Comparison of ENCODE assay signal across 25 mouse cellular contexts in genomic region chr2:95776047-95776446, GRCm38 (mm10).
DNase-seq lines count a peak whose midpoint lies in the region; ATAC-seq and TF ChIP-seq lines count a peak whose summit lies in the region.
"Had no signal": no experiment of that assay in that cellular context is flagged by ENCODE, and none has a peak within 500 bp of the region (broad histone marks: within the 10 kb centered on the region; RNA-seq: fewer than 3 reads in every experiment).

No protein-coding gene starts in this region.

- no peak overlapping the region for H3K4me3 ChIP-seq in midbrain, embryonic 13.5 days (replicated peaks)
- H3K4me3 ChIP-seq in midbrain, embryonic 10.5 days = no peak overlapping the region
- H3K4me3 ChIP-seq in midbrain, embryonic 16.5 days (ENCODE audit: low read depth, low read length) = no peak overlapping the region
- H3K4me3 ChIP-seq in midbrain, embryonic 15.5 days = no peak overlapping the region
- H3K4me3 ChIP-seq: embryonic facial prominence, embryonic 13.5 days; embryonic facial prominence, embryonic 15.5 days; erythroblast, embryonic 14.5 days; forebrain, embryonic 10.5 days; forebrain, embryonic 13.5 days had no signal

- no peak for TF ChIP-seq CTCF in brain, embryonic 14.5 days (IDR thresholded peaks at IDR 0.05; ENCODE audit: borderline replicate concordance, extremely low read depth, insufficient read depth, insufficient read length)

- H3K4me1 ChIP-seq in midbrain, embryonic 13.5 days (replicated peaks) = 0 out of 2 replicates have a peak, but pooled peaks cover 5% of the 10 kb centered on the region
- no peaks in the 10 kb centered on the region for H3K4me1 ChIP-seq in midbrain, embryonic 10.5 days
- no peaks in the 10 kb centered on the region for H3K4me1 ChIP-seq in midbrain, embryonic 16.5 days (ENCODE audit: control insufficient read depth, insufficient read depth, low read length)
- H3K4me1 ChIP-seq in midbrain, embryonic 15.5 days = no peaks in the 10 kb centered on the region
- H3K4me1 ChIP-seq: embryonic facial prominence, embryonic 13.5 days; embryonic facial prominence, embryonic 15.5 days; forebrain, embryonic 10.5 days; forebrain, embryonic 13.5 days had no signal

- intact Hi-C loops in heart, postnatal 36 days (cut with DNase I) = no loop called here

- H3K36me3 ChIP-seq in midbrain, embryonic 13.5 days = no peaks in the 10 kb centered on the region
- no peaks in the 10 kb centered on the region for H3K36me3 ChIP-seq in midbrain, embryonic 10.5 days
- no peaks in the 10 kb centered on the region for H3K36me3 ChIP-seq in midbrain, embryonic 16.5 days (ENCODE audit: control insufficient read depth, insufficient read depth, low read length)
- no peaks in the 10 kb centered on the region for H3K36me3 ChIP-seq in midbrain, embryonic 15.5 days (replicated peaks)
- H3K36me3 ChIP-seq: embryonic facial prominence, embryonic 13.5 days; embryonic facial prominence, embryonic 15.5 days; forebrain, embryonic 10.5 days had no signal

- 60% methylated on average over 4 of the region's 4 CpGs for WGBS in midbrain, embryonic 13.5 days
- WGBS in midbrain, embryonic 10.5 days = 73% methylated on average over 4 of the region's 4 CpGs
- WGBS in midbrain, embryonic 16.5 days = 41% methylated on average over 4 of the region's 4 CpGs
- WGBS in midbrain, embryonic 15.5 days = 48% methylated on average over 4 of the region's 4 CpGs

- H3K4me2 ChIP-seq in midbrain, embryonic 13.5 days (replicated peaks) = no peak overlapping the region
- no peak overlapping the region for H3K4me2 ChIP-seq in midbrain, embryonic 16.5 days (ENCODE audit: low read length)
- no peak overlapping the region for H3K4me2 ChIP-seq in midbrain, embryonic 15.5 days
- H3K4me2 ChIP-seq: embryonic facial prominence, embryonic 13.5 days; embryonic facial prominence, embryonic 15.5 days; forebrain, embryonic 13.5 days had no signal

- no peak overlapping the region for H3K9ac ChIP-seq in midbrain, embryonic 13.5 days (replicated peaks)
- H3K9ac ChIP-seq in midbrain, embryonic 16.5 days (ENCODE audit: low read depth, low read length) = no peak overlapping the region
- no peak overlapping the region for H3K9ac ChIP-seq in midbrain, embryonic 15.5 days
- H3K9ac ChIP-seq: embryonic facial prominence, embryonic 13.5 days; embryonic facial prominence, embryonic 15.5 days; forebrain, embryonic 13.5 days had no signal

- no peak for TF ChIP-seq POLR2A in brain, embryonic 14.5 days (IDR thresholded peaks at IDR 0.05; ENCODE audit: borderline replicate concordance, extremely low read depth, insufficient read depth, insufficient read length, poor library complexity, severe bottlenecking)

- H3K27me3 ChIP-seq in midbrain, embryonic 13.5 days = no peaks in the 10 kb centered on the region
- H3K27me3 ChIP-seq in midbrain, embryonic 10.5 days (ENCODE audit: low read depth, poor library complexity, severe bottlenecking) = no peaks in the 10 kb centered on the region
- no peaks in the 10 kb centered on the region for H3K27me3 ChIP-seq in midbrain, embryonic 16.5 days (ENCODE audit: control insufficient read depth, insufficient read depth, low read depth, low read length)
- H3K27me3 ChIP-seq in midbrain, embryonic 15.5 days (replicated peaks) = no peaks in the 10 kb centered on the region
- H3K27me3 ChIP-seq: embryonic facial prominence, embryonic 13.5 days; embryonic facial prominence, embryonic 15.5 days; forebrain, embryonic 13.5 days; Patski had no signal

- 0 out of 2 replicates have a peak, but pooled peaks have one; percentile 58 for ATAC-seq in midbrain, embryonic 13.5 days
- ATAC-seq in midbrain, embryonic 16.5 days = peak; percentile 42; the same call in 1 of the 2 replicates
- no peak; the same call in 1 of the 2 replicates for ATAC-seq in midbrain, embryonic 15.5 days (replicated peaks)
- ATAC-seq: activated CD4-positive, CD25-positive, alpha-beta regulatory T cell, adult 4 months; forebrain, embryonic 13.5 days; forebrain, embryonic 16.5 days; Patski had no signal

- no peaks in the 10 kb centered on the region for H3K9me3 ChIP-seq in midbrain, embryonic 13.5 days
- H3K9me3 ChIP-seq in midbrain, embryonic 10.5 days (replicated peaks) = no peaks in the 10 kb centered on the region
- H3K9me3 ChIP-seq in midbrain, embryonic 16.5 days (replicated peaks; ENCODE audit: control insufficient read depth, low read length, poor library complexity, severe bottlenecking) = no peaks in the 10 kb centered on the region
- no peaks in the 10 kb centered on the region for H3K9me3 ChIP-seq in midbrain, embryonic 15.5 days
- H3K9me3 ChIP-seq: embryonic facial prominence, embryonic 13.5 days; embryonic facial prominence, embryonic 15.5 days; forebrain, embryonic 10.5 days; forebrain, embryonic 13.5 days had no signal

- no peak for DNase-seq in midbrain, embryonic 10.5 days (ENCODE audit: low spot score)
- DNase-seq in Muller cell, postnatal 12 days (ENCODE audit: inconsistent ontology term) = peak; percentile 12
- peak; percentile 55 for DNase-seq in brain, embryonic 14.5 days (ENCODE audit: low read depth)
- DNase-seq in heart, postnatal 36 days = no peak
- DNase-seq: adrenal gland, adult 8-10 months; adrenal gland, postnatal 14 days; adrenal gland, postnatal 36 days; cerebellum, adult 11 months; cerebellum, adult 18-20 months; cerebellum, adult 8-10 months; cerebellum, adult 9-11 months; cerebellum, postnatal 14 days; cerebellum, postnatal 36 days; embryo, embryonic 11 days had no signal

- H3K27ac ChIP-seq in midbrain, embryonic 13.5 days = no peak overlapping the region
- no peak overlapping the region for H3K27ac ChIP-seq in midbrain, embryonic 10.5 days (replicated peaks)
- H3K27ac ChIP-seq in midbrain, embryonic 16.5 days (ENCODE audit: low read length) = no peak overlapping the region
- no peak overlapping the region for H3K27ac ChIP-seq in midbrain, embryonic 15.5 days
- H3K27ac ChIP-seq: embryonic facial prominence, embryonic 13.5 days; embryonic facial prominence, embryonic 15.5 days; forebrain, embryonic 10.5 days; forebrain, embryonic 13.5 days had no signal

Comparison
In these comparisons a context has a peak if more than half of its experiments do, and no peak if none do; other contexts are left out.
1. DNase-seq: peak in Muller cell, postnatal 12 days (single experiment) and brain, embryonic 14.5 days (single experiment); none in midbrain, embryonic 10.5 days (single experiment) and heart, postnatal 36 days (0 of 2).